Mouse (Mus musculus) subcutaneous adipose tissue, adult 2 months (tissue): ENCODE measurements around the gene Dnajc6. TPM values are rescaled to one million over a fixed set of nuclear protein-coding genes. Genes with fewer than 3 reads are reported as not detected.

Experiments used
- polyA plus RNA-seq: library from polyadenylated mRNA; depleted of rRNA; stranded (reverse); fragments of >200 nt; gene quantifications from 2 replicates; pipeline ENCODE4 v1.2.3, GENCODE M21; 2012; ENCODE audit warnings: low replicate concordance; rRNA removed

Gene Dnajc6
- polyA plus RNA-seq = 0.53 and 1.1 TPM in 2 replicates

GRCm38 (mm10) chr4:101496534-101497237 is at the start of gene Dnajc6:
Dnajc6 (plus strand) TSS chr4:101496648.

GRCm38 (mm10) chr4:101647196-101647905 is 150.9 kb downstream of the Dnajc6 start, which contains the start of gene Leprot:
Leprot (plus strand) TSS chr4:101647718.

Other genes with a start within 250 kb of the Dnajc6 start
- gene Jak1, start 231.4 kb upstream of the Dnajc6 start, polyA plus RNA-seq = 58.3 and 84.0 TPM in 2 replicates
- gene Ak4, start 77.4 kb upstream of the Dnajc6 start, polyA plus RNA-seq = 0.47 and 2.1 TPM in 2 replicates
- 72.3 and 91.3 TPM in 2 replicates for gene Leprot, start 151.1 kb downstream of the Dnajc6 start, polyA plus RNA-seq
- gene Lepr, start 220.8 kb downstream of the Dnajc6 start, polyA plus RNA-seq = 2.1 and 9.7 TPM in 2 replicates